Mouse (Mus musculus): ENCODE measurements at regions not wholly inside any gene's neighbourhood (a gene's known extent, or its start where the extent isn't known, plus 50 kb on each side); places are given as distances from the start of the nearest gene placed in this dataset.

DNA sequence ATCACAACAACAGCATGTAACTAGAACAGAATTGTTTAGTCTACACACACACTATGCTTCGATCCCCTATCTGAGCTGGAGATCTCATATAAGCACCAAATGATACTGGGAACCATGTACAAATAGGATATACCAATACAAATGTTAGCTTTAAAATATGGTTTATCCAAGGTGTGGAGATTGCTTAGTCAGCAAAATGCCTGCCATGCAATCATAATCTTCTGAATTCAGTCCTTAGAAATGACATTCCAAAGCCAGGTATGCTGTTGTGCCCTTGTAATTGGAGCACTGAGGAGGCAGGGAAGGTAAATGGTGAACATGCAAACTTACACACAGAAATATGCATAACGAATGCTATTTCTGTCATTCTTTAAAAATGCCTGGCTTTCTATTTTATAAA is 54.0 kb upstream of the Thsd7b start:
- H3K9me3 ChIP-seq (replicated peaks; ENCODE audit: control insufficient read depth, insufficient read depth, low read length, poor library complexity, severe bottlenecking), result no peaks in the 10 kb centered on the region; the same call in 1 of the 2 replicates
- H3K27me3 ChIP-seq (ENCODE audit: control insufficient read depth, insufficient read depth, low read length, poor library complexity, severe bottlenecking), result no peaks in the 10 kb centered on the region
- no peak overlapping the region for H3K27ac ChIP-seq (ENCODE audit: insufficient read depth, low read length)
- no peak overlapping the region for H3K4me3 ChIP-seq (ENCODE audit: low read depth, low read length)
- TF ChIP-seq CTCF (IDR thresholded peaks at IDR 0.05; ENCODE audit: low read depth, low read length) (no peak), EP300 (IDR thresholded peaks at IDR 0.05; ENCODE audit: insufficient read depth, low read depth, low read length) (no peak), POLR2A (IDR thresholded peaks at IDR 0.05; ENCODE audit: insufficient read depth, low read length) (no peak)
- H3K4me1 ChIP-seq (ENCODE audit: control insufficient read depth, insufficient read depth, low read length), result no peaks in the 10 kb centered on the region
- no peak overlapping the region for H3K9ac ChIP-seq (ENCODE audit: low read depth, poor library complexity, severe bottlenecking)
- H3K36me3 ChIP-seq (ENCODE audit: control insufficient read depth, insufficient read depth, low read length, poor library complexity, severe bottlenecking), result no peaks in the 10 kb centered on the region

DNA sequence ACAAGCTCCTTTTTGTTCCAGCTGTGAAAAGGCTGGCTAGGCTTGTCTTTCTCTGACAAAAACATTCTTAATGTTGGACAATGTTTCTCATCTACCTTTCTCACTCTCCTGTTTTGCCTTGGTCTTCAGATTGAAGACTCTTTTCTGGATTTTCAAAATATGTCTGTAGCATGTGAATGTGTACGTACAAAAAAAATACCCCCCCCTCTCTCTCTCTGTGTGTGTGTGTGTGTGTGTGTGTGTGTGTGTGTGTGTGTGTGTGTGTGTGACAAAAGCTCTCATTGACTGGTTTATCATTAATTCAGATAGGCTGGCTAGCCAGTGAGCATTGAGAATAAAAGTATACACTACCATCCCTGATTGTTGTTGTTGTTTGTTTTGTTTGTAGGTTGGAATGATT is 64.3 kb upstream of the Thsd7b start:
- Histone ChIP-seq H3K36me3 (ENCODE audit: control insufficient read depth, insufficient read depth, low read length, poor library complexity, severe bottlenecking) (no peaks in the 10 kb centered on the region), H3K9me3 (replicated peaks; ENCODE audit: control insufficient read depth, insufficient read depth, low read length, poor library complexity, severe bottlenecking) (no peaks in the 10 kb centered on the region), H3K27me3 (ENCODE audit: control insufficient read depth, insufficient read depth, low read length, poor library complexity, severe bottlenecking) (no peaks in the 10 kb centered on the region), H3K4me3 (ENCODE audit: low read depth, low read length) (no peak overlapping the region), H3K27ac (ENCODE audit: insufficient read depth, low read length) (no peak overlapping the region), H3K4me1 (ENCODE audit: control insufficient read depth, insufficient read depth, low read length) (no peaks in the 10 kb centered on the region), H3K9ac (ENCODE audit: low read depth, poor library complexity, severe bottlenecking) (no peak overlapping the region)
- TF ChIP-seq EP300 (IDR thresholded peaks at IDR 0.05; ENCODE audit: insufficient read depth, low read depth, low read length) (no peak), POLR2A (IDR thresholded peaks at IDR 0.05; ENCODE audit: insufficient read depth, low read length) (no peak), CTCF (IDR thresholded peaks at IDR 0.05; ENCODE audit: low read depth, low read length) (no peak)

DNA sequence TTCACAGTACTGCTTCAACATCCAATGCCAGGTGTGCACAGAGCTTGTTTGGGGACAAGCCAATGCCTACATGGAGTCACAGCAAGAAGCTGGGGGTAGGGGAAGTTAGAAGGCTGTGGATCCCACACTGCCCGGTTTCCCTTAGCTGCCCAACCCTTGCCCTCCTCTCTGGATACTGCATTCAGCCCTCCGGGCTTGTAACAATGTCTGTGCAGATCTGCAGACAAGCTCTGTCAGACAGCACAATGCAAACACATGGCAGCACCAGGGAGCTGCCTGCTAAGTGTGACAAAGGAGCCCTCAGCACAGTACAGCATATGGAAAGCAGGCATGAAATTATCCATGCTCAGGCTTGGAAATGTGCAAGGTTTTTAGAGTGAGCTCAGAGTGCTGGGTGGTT is 64.7 kb upstream of the Thsd7b start:
- no peaks in the 10 kb centered on the region for H3K4me1 ChIP-seq (ENCODE audit: control insufficient read depth, insufficient read depth, low read length)
- no peak overlapping the region for H3K9ac ChIP-seq (ENCODE audit: low read depth, poor library complexity, severe bottlenecking)
- no peaks in the 10 kb centered on the region for H3K36me3 ChIP-seq (ENCODE audit: control insufficient read depth, insufficient read depth, low read length, poor library complexity, severe bottlenecking)
- TF ChIP-seq CTCF (IDR thresholded peaks at IDR 0.05; ENCODE audit: low read depth, low read length), result no peak
- TF ChIP-seq POLR2A (IDR thresholded peaks at IDR 0.05; ENCODE audit: insufficient read depth, low read length), result no peak
- no peak for TF ChIP-seq EP300 (IDR thresholded peaks at IDR 0.05; ENCODE audit: insufficient read depth, low read depth, low read length)
- no peak overlapping the region for H3K4me3 ChIP-seq (ENCODE audit: low read depth, low read length)
- H3K27me3 ChIP-seq (ENCODE audit: control insufficient read depth, insufficient read depth, low read length, poor library complexity, severe bottlenecking), result no peaks in the 10 kb centered on the region
- H3K9me3 ChIP-seq (replicated peaks; ENCODE audit: control insufficient read depth, insufficient read depth, low read length, poor library complexity, severe bottlenecking), result no peaks in the 10 kb centered on the region; the same call in 1 of the 2 replicates
- H3K27ac ChIP-seq (ENCODE audit: insufficient read depth, low read length), result no peak overlapping the region

DNA sequence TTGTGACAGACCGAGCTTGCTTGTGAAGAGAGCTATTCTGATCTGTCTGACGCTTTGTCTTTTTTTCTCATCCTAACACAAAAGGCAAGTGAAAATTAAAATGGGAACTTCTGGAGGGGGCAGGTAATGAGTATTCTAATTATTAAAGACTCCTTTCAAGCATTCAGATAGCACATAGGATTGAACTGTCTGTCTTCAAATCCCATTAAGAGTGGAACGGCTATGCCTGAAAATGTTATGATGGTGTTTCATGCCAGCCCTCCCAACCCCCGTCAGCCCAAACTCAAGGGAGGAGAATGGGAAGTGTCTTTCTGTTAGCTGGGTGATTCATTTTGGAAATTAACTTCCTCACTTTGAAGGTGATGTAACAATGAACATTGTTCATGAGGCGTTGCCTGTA is 65.4 kb upstream of the Thsd7b start:
- Histone ChIP-seq H3K4me3 (ENCODE audit: low read depth, low read length) (no peak overlapping the region), H3K4me1 (ENCODE audit: control insufficient read depth, insufficient read depth, low read length) (no peaks in the 10 kb centered on the region), H3K9ac (ENCODE audit: low read depth, poor library complexity, severe bottlenecking) (no peak overlapping the region), H3K9me3 (replicated peaks; ENCODE audit: control insufficient read depth, insufficient read depth, low read length, poor library complexity, severe bottlenecking) (no peaks in the 10 kb centered on the region; the same call in 1 of the 2 replicates), H3K27ac (ENCODE audit: insufficient read depth, low read length) (no peak overlapping the region), H3K27me3 (ENCODE audit: control insufficient read depth, insufficient read depth, low read length, poor library complexity, severe bottlenecking) (no peaks in the 10 kb centered on the region), H3K36me3 (ENCODE audit: control insufficient read depth, insufficient read depth, low read length, poor library complexity, severe bottlenecking) (no peaks in the 10 kb centered on the region)
- TF ChIP-seq EP300 (IDR thresholded peaks at IDR 0.05; ENCODE audit: insufficient read depth, low read depth, low read length), result no peak
- no peak for TF ChIP-seq CTCF (IDR thresholded peaks at IDR 0.05; ENCODE audit: low read depth, low read length)
- TF ChIP-seq POLR2A (IDR thresholded peaks at IDR 0.05; ENCODE audit: insufficient read depth, low read length), result no peak

DNA sequence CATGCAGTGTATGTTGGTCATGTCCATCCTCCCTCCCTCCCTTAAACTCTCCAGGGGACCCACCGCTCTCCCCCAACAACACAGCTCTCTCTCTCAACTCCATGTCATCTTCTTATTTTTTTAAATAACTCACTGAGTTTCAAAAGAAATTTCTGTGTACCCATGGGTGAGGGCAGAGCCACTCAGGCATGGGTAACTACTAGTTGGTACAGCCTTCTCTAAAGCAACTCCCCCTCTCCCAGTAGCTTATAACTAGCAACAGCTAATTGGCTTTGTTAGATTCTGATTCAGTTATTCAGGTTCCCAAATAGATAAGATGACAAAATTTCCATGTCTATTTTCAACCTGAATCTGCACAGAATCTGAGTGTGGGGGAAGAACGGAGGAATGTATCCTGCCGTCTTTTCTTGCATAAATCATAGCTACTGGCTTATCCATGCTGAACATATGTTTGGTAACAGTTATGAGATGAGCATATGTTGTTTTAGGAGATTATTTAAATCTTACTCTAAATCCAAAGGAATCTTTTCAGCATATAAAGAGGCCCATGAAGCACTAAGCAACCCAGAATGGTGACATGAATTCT is 92.8 kb upstream of the Thsd7b start:
- H3K27me3 ChIP-seq (ENCODE audit: control insufficient read depth, insufficient read depth, low read length, poor library complexity, severe bottlenecking), result no peaks in the 10 kb centered on the region
- no peak overlapping the region for H3K27ac ChIP-seq (ENCODE audit: insufficient read depth, low read length)
- no peaks in the 10 kb centered on the region for H3K9me3 ChIP-seq (replicated peaks; ENCODE audit: control insufficient read depth, insufficient read depth, low read length, poor library complexity, severe bottlenecking)
- H3K4me3 ChIP-seq (ENCODE audit: low read depth, low read length), result no peak overlapping the region
- H3K9ac ChIP-seq (ENCODE audit: low read depth, poor library complexity, severe bottlenecking), result no peak overlapping the region
- no peaks in the 10 kb centered on the region for H3K36me3 ChIP-seq (ENCODE audit: control insufficient read depth, insufficient read depth, low read length, poor library complexity, severe bottlenecking)
- H3K4me1 ChIP-seq (ENCODE audit: control insufficient read depth, insufficient read depth, low read length), result no peaks in the 10 kb centered on the region
- TF ChIP-seq POLR2A (IDR thresholded peaks at IDR 0.05; ENCODE audit: insufficient read depth, low read length), result no peak
- no peak for TF ChIP-seq CTCF (IDR thresholded peaks at IDR 0.05; ENCODE audit: low read depth, low read length)
- no peak for TF ChIP-seq EP300 (IDR thresholded peaks at IDR 0.05; ENCODE audit: insufficient read depth, low read depth, low read length)

DNA sequence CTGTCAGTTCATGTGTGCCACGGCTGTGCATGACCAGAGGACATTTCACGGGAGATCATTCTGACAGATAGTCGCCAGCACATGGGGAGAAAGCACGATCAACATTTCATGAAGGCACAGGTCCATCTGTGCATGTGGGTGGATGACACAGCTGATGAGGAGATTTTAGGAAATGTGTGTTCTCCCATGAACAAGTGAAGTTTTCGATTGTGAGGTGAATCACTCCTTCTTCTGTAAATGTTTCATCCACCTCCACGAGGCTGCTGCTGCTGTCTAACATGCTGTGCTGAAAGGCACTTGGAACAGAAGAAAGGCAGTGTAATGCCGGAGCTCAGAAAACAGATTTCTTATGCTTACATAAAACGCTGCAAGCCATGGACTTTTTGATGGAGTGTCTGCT is 103.2 kb upstream of the Thsd7b start:
- Histone ChIP-seq H3K4me3 (ENCODE audit: low read depth, low read length) (no peak overlapping the region), H3K4me1 (ENCODE audit: control insufficient read depth, insufficient read depth, low read length) (no peaks in the 10 kb centered on the region), H3K27ac (ENCODE audit: insufficient read depth, low read length) (no peak overlapping the region), H3K27me3 (ENCODE audit: control insufficient read depth, insufficient read depth, low read length, poor library complexity, severe bottlenecking) (no peaks in the 10 kb centered on the region), H3K36me3 (ENCODE audit: control insufficient read depth, insufficient read depth, low read length, poor library complexity, severe bottlenecking) (no peaks in the 10 kb centered on the region), H3K9ac (ENCODE audit: low read depth, poor library complexity, severe bottlenecking) (no peak overlapping the region), H3K9me3 (replicated peaks; ENCODE audit: control insufficient read depth, insufficient read depth, low read length, poor library complexity, severe bottlenecking) (no peaks in the 10 kb centered on the region)
- TF ChIP-seq EP300 (IDR thresholded peaks at IDR 0.05; ENCODE audit: insufficient read depth, low read depth, low read length) (no peak), POLR2A (IDR thresholded peaks at IDR 0.05; ENCODE audit: insufficient read depth, low read length) (no peak), CTCF (IDR thresholded peaks at IDR 0.05; ENCODE audit: low read depth, low read length) (no peak)

Data from ES-Bruce4 (cell line).